Mouse (Mus musculus) C2C12 (cell line): ENCODE results near the gene Gm17545.

Source experiments
- CEBPB ChIP-seq: IDR thresholded peaks from one replicate; pipeline ENCODE4 v1.6.1; 2011; ENCODE audit warnings: low read depth, mild to moderate bottlenecking, control low read depth, moderate library complexity
- CTCF ChIP-seq: IDR thresholded peaks from one replicate; pipeline ENCODE4 v1.5.1; 2011; ENCODE audit not compliant: control insufficient read depth, insufficient read depth, insufficient read length
- FOSL1 ChIP-seq: IDR thresholded peaks from one replicate; pipeline ENCODE4 v1.8.0; 2011; ENCODE audit warnings: mild to moderate bottlenecking, low read length; ENCODE audit not compliant: poor library complexity, insufficient read depth, severe bottlenecking
- MAX ChIP-seq: IDR thresholded peaks from one replicate; pipeline ENCODE4 v1.6.1; 2011; ENCODE audit warnings: mild to moderate bottlenecking, control low read depth
- MYOG ChIP-seq: IDR thresholded peaks from one replicate; pipeline ENCODE4 v1.6.1; 2011; ENCODE audit not compliant: control insufficient read depth, insufficient read length; ENCODE audit errors: extremely low read depth
- USF1 ChIP-seq: IDR thresholded peaks from one replicate; pipeline ENCODE4 v1.6.1; 2011; ENCODE audit warnings: low read depth, mild to moderate bottlenecking, control low read depth, moderate library complexity

DNA sequence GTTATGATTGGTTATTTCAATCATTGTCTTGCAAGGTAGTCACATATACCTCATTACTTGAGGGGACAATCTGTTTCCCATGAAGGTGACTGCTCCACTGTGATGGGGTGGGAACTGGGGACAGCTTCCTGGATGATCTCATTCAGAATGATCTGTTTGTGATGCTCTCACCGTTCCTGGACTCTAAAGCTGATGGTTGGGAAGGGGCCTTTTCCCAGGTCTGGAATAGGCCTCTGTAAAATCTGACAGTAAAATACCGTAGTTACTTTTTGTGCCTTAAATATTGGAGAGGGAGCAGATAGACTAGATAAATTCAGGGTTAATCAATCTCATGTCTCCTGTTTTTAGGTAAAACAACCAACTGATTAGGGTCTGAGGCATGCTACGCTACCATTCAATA is 15.6 kb downstream of the Gm17545 start, which contains the start of gene Rp9:
- TF ChIP-seq USF1 (no peak), MYOG (no peak), CTCF (no peak), FOSL1 (no peak), MAX (no peak), CEBPB (no peak)
